Comparison of ENCODE assay signal across 7 mouse cellular contexts in genomic region chr4:41274377-41274979, GRCm38 (mm10). TPM values are rescaled to one million over a fixed set of nuclear protein-coding genes. Genes with fewer than 3 reads are reported as not detected.
DNase-seq lines count a peak whose midpoint lies in the region; ATAC-seq and TF ChIP-seq lines count a peak whose summit lies in the region.

No protein-coding gene starts in this region.

- H3K4me2 ChIP-seq in liver, postnatal 0 days (ENCODE audit: low read depth, low read length) = peak overlapping the region; percentile 98

- H3K9ac ChIP-seq in liver, postnatal 0 days (replicated peaks) = peak overlapping the region; percentile 95

- DNase-seq in spleen, adult 2 months (ENCODE audit: low read depth in 1 of 2, low spot score in 2 of 2) = peak in 1 of 2 experiments; percentile 2
- DNase-seq in spleen, postnatal 4 days (ENCODE audit: low spot score in 2 of 2) = no peak
- peak; percentile 63 for DNase-seq in cerebellum, adult 9-11 months
- peak; percentile 47 for DNase-seq in heart, postnatal 4 days
- DNase-seq in liver, postnatal 0 days = no peak
- DNase-seq in Muller cell, postnatal 12 days (ENCODE audit: inconsistent ontology term) = no peak
- DNase-seq in adrenal gland, postnatal 14 days = no peak

- TF ChIP-seq POLR2A in spleen, adult 2 months (IDR thresholded peaks at IDR 0.05; ENCODE audit: low read depth, low read length) = no peak

- TF ChIP-seq CTCF in spleen, adult 2 months (IDR thresholded peaks at IDR 0.05; ENCODE audit: extremely low read depth, insufficient read depth, insufficient read length, insufficient replicate concordance) = no peak
- no peak for TF ChIP-seq CTCF in liver, postnatal 0 days (IDR thresholded peaks at IDR 0.05; ENCODE audit: low read depth)

- no peaks in the 10 kb centered on the region for H3K9me3 ChIP-seq in liver, postnatal 0 days (ENCODE audit: low read length)

- H3K27ac ChIP-seq in spleen, adult 2 months (ENCODE audit: insufficient read depth, low read length) = peak overlapping the region; percentile 94
- peak overlapping the region; percentile 96 for H3K27ac ChIP-seq in liver, postnatal 0 days (ENCODE audit: low read depth)

- no peak for TF ChIP-seq EP300 in liver, postnatal 0 days (IDR thresholded peaks at IDR 0.05; ENCODE audit: low read depth)

- H3K4me3 ChIP-seq in spleen, adult 2 months (ENCODE audit: extremely low read depth, insufficient read depth, insufficient read length) = peak overlapping the region; percentile 87
- peak overlapping the region; percentile 96 for H3K4me3 ChIP-seq in liver, postnatal 0 days (ENCODE audit: low read depth, low read length)

- H3K36me3 ChIP-seq in spleen, adult 2 months (ENCODE audit: control insufficient read depth, insufficient read depth, low read length) = peaks cover 2% of the 10 kb centered on the region; the same call in 1 of the 2 replicates
- peaks cover 11% of the 10 kb centered on the region; the same call in 1 of the 2 replicates for H3K36me3 ChIP-seq in liver, postnatal 0 days (replicated peaks; ENCODE audit: insufficient read depth, low read length)

- peak; percentile 56 for ATAC-seq in liver, postnatal 0 days

- no peaks in the 10 kb centered on the region for H3K27me3 ChIP-seq in spleen, adult 2 months (ENCODE audit: control insufficient read depth, insufficient read depth, low read length)
- H3K27me3 ChIP-seq in liver, postnatal 0 days (ENCODE audit: insufficient read depth, low read length) = no peaks in the 10 kb centered on the region

- H3K4me1 ChIP-seq in spleen, adult 2 months (ENCODE audit: control insufficient read depth, insufficient read depth, insufficient read length) = peaks cover 5% of the 10 kb centered on the region; the same call in 1 of the 2 replicates
- peaks cover 28% of the 10 kb centered on the region for H3K4me1 ChIP-seq in liver, postnatal 0 days (ENCODE audit: insufficient read depth)

- under 1% methylated on average over 18 of the region's 18 CpGs for WGBS in spleen, adult 2 months
- WGBS in liver, postnatal 0 days (ENCODE audit: insufficient replicate concordance) = 2% methylated on average over 18 of the region's 18 CpGs

RNA-seq across cellular contexts. Expression of gene Ubap2, which starts 0.5 kb away (rescaled TPM):
- polyA plus RNA-seq in spleen, adult 2 months (2012; rRNA removed) = 67.6 and 91.4 TPM in 2 replicates
- 10 to 100 TPM; 79.9 to 89.9 TPM for total RNA-seq in heart, postnatal 4 days (2021)
- polyA plus RNA-seq in liver, postnatal 0 days (2015; fragmentation: Nextera tagmentation; extraction: Ambion mirVana) = 8.3 and 10.8 TPM in 2 replicates
- 42.1 and 44.8 TPM in 2 replicates for total RNA-seq in adrenal gland, postnatal 14 days (2021)

RNA-seq across cellular contexts. Expression of gene Dcaf12, which starts 40.2 kb away (rescaled TPM):
- 35.4 and 44.6 TPM in 2 replicates for polyA plus RNA-seq in spleen, adult 2 months (2012; rRNA removed)
- total RNA-seq in heart, postnatal 4 days (2021) = 10 to 100 TPM; 38.5 to 46.0 TPM
- polyA plus RNA-seq in liver, postnatal 0 days (2015; fragmentation: Nextera tagmentation; extraction: Ambion mirVana) = 35.8 and 39.6 TPM in 2 replicates
- 53.7 and 57.3 TPM in 2 replicates for total RNA-seq in adrenal gland, postnatal 14 days (2021)

Comparison
In these comparisons a context has a peak if more than half of its experiments do, and no peak if none do; other contexts are left out.
1. DNase-seq: peak in cerebellum, adult 9-11 months (single experiment) and heart, postnatal 4 days (single experiment); none in spleen, postnatal 4 days (0 of 2), liver, postnatal 0 days (single experiment), Muller cell, postnatal 12 days (single experiment) and adrenal gland, postnatal 14 days (single experiment).